Mouse (Mus musculus) B cell, adult 2 months (primary cell): Measurements from ENCODE around the gene Bcap29.
"Not testable (repeated sequence)": the region's sequence is repeated elsewhere in the genome, so short reads cannot be mapped to it uniquely, and the experiment has no call there.

Experiments
- DNase-seq, 2 experiments: peaks; one replicate each; pipeline ENCODE4 v3.0.0; 2022

Gene Bcap29

GRCm38 (mm10) chr12:31634343-31635239 is at the start of gene Bcap29:
TSS of gene Bcap29 (minus strand) at chr12:31634658.
- DNase-seq, result peak; percentile 81 to 86

GRCm38 (mm10) chr12:31667187-31667586 is 32.7 kb upstream of the Bcap29 start:
- no peak for DNase-seq

DNA sequence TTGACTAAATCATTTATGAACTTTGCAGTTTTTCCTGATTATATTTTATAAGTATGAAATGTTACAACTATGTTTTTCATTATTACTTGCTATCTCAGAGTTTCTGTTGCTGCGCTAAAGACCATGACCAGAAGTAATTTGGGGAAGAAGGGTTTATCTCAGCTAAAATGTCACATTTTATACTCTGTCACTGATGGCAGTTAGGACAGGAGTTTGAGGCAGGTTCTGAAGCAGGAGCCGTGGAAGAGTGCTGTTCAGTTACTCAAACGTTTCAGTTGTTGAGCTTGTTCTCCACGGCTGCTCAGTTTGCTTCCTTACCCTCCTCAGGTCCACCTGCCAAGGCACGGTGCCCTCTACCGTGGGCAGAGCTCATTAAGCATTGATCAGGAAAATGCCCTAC is 31.5 kb upstream of the Bcap29 start:
- DNase-seq, result no peak

- no peak for DNase-seq
These were observed 22.4 kb upstream of the Bcap29 start for GRCm38 (mm10) chr12:31656841-31657240.

DNA sequence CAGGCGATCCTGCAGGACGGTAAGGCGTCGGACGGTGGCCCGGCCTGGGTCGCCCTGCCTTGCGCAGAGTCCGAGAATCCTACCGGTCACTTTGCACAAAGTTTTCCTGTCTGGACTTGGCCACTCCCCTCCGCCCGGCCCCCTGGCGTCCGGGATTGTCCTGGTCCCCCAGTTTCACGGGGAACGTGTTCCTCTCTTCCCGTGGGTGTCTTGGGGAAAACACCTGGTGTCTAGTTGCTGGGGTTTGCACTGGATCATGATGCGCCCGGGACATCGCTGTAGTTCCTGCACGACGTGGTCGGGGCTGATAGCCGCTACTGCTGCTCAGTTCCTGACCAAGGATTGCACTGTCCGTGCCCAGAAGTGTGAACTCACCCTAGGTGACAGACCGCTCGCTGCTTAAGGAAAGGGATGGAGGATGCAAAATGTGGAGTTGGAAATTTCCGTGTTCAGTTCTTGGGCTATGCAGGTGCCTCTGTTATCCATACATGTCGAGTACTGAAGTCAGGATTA is 20.6 kb upstream of the Bcap29 start:
- DNase-seq, result no peak

DNA sequence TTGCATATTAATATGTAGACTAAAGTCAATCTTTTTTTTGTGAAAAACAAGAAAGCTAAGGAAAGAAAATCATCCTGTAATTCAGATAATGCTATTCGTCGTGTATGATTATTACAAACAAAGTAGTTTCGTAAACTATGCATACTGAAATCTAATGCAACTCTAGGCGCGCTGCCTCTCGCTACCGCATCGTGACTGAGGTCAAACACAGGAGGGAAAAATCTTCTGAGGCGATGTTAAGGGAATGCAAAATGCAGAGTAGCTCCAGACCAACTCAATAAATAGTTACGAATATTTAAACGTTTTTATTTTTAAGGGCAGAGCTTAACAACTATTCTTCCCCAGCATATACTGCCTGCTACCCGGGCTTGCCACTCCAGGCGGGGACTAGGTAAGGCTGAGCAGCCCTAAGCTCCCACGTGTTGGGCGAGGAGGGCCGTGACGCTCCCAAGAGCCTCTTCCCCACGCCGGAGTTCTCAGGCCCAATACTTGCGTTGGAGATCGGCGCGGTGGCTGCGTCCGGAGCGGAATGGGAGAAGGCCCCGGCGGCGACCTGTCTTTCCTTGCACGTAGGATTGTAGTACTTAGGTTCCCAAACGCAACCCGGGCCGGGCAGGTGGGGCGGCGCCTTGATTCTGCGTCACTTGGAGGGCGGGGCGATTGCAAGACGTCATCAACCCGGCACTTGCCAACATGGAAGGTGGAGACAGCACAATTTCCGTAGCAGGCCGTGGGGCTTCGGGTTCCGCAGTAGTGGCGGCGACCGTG is 19.9 kb upstream of the Bcap29 start, which contains the start of the genes Dus4l and Cog5:
TSS of gene Dus4l (minus strand) at position 630 of the 768 bp plus-strand sequence.
TSS of gene Cog5 (plus strand) at position 673 of the 768 bp plus-strand sequence.
- DNase-seq, result peak; percentile 99 to 100

GRCm38 (mm10) chr12:31653611-31654010 is 19.2 kb upstream of the Bcap29 start:
- DNase-seq, result no peak

GRCm38 (mm10) chr12:31635240-31635607 is 766 bp upstream of the Bcap29 start:
- DNase-seq, result peak in 1 of 2 experiments; percentile 5

DNA sequence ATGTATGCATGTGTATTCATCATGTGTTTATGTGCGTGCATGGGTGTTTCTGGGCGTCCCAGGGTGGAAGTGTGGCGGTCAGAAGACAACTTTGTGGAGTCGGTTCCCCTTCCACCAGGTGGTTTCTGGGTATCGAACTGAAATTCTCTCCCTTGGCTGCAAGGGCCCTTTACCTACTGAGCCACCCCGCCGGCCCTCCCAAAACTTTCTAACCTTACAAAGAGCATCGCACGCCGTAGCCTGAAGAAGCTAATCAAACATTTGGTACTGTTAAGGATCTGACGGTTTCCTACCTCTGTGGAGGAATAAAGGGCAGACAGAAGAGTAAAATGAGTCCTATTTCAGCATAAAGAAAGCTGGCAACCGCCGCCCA is 502 bp downstream of the Bcap29 start:
- DNase-seq, result peak; percentile 71 to 72

DNA sequence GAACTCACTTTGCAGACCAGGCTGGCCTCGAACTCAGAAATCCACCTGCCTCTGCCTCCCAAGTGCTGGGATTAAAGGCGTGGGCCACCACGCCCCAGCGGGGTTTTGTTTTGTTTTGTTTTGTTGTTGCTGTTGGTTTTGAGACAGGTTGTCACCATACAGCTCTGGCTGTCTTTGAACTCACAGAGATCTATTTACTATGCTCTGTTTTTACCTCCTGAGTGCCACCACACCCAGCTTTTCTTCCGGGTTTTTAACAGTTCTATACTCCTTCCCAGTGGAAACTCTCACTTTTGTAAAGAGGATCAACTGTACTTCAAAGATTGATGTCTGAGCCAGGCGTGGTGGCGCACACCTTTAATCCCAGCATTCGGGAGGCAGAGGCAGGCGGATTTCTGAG is 6.1 kb downstream of the Bcap29 start:
- not testable (repeated sequence) for DNase-seq

GRCm38 (mm10) chr12:31625016-31625415 is 9.4 kb downstream of the Bcap29 start:
- no peak for DNase-seq

DNA sequence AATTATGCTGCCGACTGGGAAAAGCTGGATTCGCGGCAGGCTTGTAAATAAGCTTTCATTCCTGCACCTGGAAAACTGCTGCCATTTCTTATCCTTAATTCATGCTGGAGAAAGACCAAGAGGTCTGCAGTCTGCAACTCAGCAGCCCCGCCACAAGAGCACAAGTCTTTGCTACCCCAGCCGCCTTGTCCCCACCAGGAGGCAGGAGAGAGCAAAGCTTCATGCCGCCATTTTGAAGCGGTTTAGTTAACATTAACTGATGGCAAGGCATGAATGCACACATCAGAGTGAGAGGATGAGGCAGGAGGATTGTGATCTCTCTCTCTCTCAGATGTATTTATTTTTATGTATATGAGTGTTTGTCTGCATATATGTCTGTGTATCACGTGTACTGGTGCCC is 14.4 kb downstream of the Bcap29 start:
- DNase-seq, result peak; percentile 3 to 5

DNA sequence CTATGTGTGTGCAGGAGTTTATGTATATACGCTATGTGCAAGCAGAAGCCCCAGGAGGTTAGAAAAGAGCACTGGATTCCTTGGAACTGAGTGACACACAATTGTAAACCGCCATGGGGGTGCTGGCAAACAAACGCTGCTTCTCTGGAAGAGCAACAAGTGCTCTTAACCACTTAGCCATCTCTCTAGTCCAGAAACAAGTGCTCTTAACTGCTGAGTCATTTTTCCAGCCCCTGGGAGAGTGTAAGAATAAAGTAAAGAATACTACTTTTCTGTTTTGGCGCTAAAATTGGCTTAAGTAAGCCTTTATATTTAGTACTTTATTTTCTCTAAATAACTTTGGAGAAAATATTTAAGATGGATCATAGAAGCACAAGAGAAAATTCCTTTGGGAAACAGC is 21.1 kb downstream of the Bcap29 start:
- DNase-seq, result no peak

DNA sequence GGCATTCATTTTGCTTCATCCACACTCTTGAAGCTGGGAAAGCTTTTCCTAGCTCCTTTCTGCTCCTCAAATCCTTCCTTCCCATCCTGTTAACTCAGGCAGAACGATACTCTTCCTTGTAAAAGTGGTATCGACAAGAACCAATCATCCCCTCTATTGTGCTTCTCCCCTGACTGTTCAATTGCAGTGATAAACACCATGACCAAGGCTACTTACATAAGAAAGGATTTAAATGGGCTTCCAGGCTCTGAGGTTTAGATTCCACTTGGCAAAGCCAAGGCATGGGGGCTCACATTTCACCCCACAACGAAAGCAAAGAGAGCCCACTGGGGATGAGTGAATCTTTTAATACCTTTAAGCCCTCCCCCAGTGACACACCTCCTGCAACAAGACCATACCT is 26.3 kb downstream of the Bcap29 start:
- DNase-seq, result no peak

DNA sequence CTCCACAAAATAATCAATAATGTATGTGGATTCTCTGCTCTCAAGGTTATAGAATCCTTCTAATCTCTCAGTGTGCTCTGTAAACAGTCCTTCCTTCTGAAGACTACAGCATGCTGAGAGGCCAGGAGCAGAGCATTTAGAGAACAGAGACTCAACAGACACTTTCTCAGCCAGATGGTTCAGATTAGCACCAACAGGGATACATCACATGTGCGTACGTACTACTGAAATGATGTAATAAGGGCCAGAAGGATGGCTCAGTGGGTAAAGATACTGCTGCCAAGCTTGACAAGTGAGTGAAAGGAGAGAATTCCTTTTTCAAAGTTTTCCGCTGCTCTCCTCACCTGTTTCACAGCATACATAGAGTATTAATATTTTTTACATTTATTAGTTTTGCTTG is 29.6 kb downstream of the Bcap29 start:
- DNase-seq, result no peak

- no peak for DNase-seq
These were observed 30.9 kb downstream of the Bcap29 start for GRCm38 (mm10) chr12:31603586-31603985.

DNA sequence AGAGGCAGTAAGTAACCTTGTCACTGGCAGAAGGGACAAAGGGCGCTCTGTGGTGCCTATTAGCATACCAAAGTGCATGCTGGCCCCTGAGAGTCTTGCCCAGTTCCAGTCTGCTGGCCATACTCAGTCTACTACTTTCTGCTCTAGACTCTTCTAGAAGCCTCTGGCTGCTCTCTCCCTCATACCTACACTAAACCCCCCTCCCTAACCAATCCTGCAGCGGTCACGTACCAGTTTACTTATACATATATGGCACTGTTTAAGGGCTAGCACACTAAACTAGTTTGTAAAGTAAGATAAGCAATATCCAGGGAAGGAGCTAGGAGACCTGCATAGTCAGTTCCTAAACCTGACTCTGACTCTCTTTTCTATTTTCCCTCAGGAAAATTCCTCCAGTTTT is 40.2 kb downstream of the Bcap29 start:
- no peak for DNase-seq

DNA sequence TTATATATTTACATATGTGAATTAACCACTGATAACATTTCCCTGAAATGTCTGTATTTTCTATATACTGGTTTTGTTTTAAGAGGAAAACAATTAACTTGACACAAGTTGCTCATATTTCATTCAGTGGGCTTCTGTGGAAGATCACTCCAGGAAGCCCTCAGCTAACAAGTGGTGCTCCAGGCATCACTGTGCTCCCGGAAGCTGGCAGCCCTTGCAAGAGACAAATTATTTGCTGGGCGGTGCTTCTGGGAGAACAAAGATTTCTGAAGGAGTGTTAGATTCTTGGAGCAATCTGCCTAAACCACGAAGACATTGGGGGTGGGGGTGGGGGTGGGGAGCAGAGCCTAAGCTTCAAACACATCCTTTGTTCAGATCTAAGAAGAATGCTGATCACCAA is 42.4 kb downstream of the Bcap29 start:
- no peak for DNase-seq

DNA sequence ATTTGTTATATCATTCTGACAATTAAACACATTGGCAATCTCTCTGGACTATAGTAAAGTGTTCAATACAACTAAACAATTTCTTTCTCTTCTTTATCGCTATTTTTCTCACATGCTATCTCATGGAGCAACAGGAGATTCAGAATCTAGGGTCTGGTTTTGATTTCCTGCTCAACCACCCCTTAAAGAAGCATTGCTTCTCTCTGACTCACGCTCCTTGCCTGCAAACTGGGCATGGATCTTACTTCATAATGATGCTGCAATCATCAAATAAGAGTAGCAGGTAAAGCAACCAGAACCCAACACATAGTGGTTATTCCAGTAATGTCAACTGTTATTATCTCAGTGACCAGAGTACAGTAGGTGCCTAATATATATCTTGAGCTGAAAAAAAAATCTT is 50.7 kb downstream of the Bcap29 start:
- no peak for DNase-seq

GRCm38 (mm10) chr12:31582081-31582480 is 52.4 kb downstream of the Bcap29 start:
- no peak for DNase-seq

DNA sequence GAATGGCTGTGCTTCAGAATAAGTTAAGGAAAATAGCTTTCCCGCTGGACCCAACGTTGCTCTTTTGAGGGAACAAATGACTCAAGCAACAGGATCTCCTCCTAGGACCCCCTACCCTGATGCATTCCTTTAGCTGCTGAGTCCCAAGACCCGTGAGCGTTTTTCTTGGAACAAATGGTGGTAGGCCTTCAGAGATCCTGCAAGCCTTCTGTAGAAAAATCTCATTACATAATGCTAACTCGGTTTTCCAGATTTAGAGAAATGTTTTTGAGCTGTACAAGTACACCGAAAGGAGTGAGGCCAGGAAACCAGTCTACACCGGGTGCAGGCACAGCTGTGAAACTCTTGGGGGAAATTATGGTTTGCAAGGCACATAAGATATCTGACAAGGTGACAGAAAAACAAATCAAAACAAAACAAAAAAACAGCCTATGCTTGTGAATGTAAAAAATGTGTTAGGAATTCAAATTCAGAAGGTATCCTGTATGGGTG is 53.1 kb downstream of the Bcap29 start:
- no peak for DNase-seq

DNA sequence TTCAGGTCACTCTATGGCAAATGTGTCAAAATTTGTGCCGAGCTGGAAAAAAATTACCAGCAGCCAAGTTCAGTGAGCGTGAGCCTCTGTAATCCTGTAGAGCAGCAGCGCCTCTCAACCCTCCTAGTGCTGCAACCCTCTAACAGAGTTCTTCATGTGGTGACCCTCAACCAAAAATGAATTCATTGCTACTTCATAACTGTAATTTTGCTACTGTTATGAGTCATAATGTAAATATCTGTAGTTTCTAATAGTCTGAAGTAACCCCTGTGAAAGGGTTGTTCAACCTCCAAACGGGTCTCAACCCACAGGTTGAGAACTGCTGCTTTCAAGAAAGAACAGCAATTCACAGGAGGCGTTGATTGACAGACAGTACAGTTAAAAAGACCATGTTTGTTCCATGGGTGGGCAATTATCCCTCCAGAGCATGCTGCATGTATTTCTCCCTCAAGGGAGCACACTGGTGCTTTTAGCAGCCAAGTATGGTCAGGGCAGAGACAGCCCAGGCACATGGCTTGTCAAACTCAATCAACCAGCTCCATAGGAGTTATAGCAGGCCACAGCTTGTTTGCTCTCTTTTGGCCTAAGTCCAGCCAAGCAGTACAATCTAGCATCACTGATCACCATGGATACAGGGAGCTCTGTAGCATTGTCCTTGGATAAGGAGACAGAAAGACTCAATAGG is 53.7 kb downstream of the Bcap29 start:
- DNase-seq, result no peak
